Mouse (Mus musculus) lung, adult 2 months (tissue): ENCODE results near the gene Cdc42se2. TPM values are rescaled to one million over a fixed set of nuclear protein-coding genes. Genes with fewer than 3 reads are reported as not detected.

Experiments
- DNase-seq: peaks from one replicate; pipeline ENCODE4 v3.0.0; 2022
- H3K4me1 ChIP-seq: fragments of 200-500 bp; 2 replicates; pipeline ENCODE4 v1.6.1; 2011; ENCODE audit warnings: low read length; ENCODE audit not compliant: control insufficient read depth, insufficient read depth
- H3K4me3 ChIP-seq: fragments of 200-500 bp; replicated peaks from 2 replicates; pipeline ENCODE3; 2011; ENCODE audit warnings: low read depth, mild to moderate bottlenecking, control low read depth, low read length; ENCODE audit errors: extremely low read depth
- CTCF ChIP-seq: fragments of 200-500 bp; IDR thresholded peaks from 2 replicates; pipeline ENCODE4 v1.5.1; 2011; ENCODE audit warnings: mild to moderate bottlenecking, low read length, control low read depth; ENCODE audit not compliant: insufficient read depth
- POLR2A ChIP-seq: fragments of 200-500 bp; IDR thresholded peaks from 2 replicates; pipeline ENCODE4 v1.6.1; 2011; ENCODE audit warnings: low read depth, mild to moderate bottlenecking, control low read depth, low read length, borderline replicate concordance; ENCODE audit errors: extremely low read depth
- WGBS: fragments of 180-500 bp; shearing (Covaris S2); methylation state at CpG from one replicate; pipeline ENCODE4 v1.1.7; 2018; 5-methylcytosine and 5-hydroxymethylcytosine counted together
- polyA plus RNA-seq: library from polyadenylated mRNA; depleted of rRNA; stranded (reverse); fragments of >200 nt; gene quantifications from 2 replicates; pipeline ENCODE4 v1.2.3, GENCODE M21; 2012; rRNA removed

The Cdc42se2 gene
- polyA plus RNA-seq, 1 experiment: 67.7 TPM

- Histone ChIP-seq H3K4me1 (no peaks in the 10 kb centered on the region), H3K4me3 (no peak overlapping the region)
- WGBS: 73% methylated on average over 8 of the region's 8 CpGs
- DNase-seq: no peak
- TF ChIP-seq CTCF (no peak), POLR2A (no peak)
Observed at GRCm38 (mm10) chr11:54673575-54674298, 113.7 kb downstream of the Cdc42se2 start.

Other genes with a start within 250 kb of the Cdc42se2 start
- 0.38 and 0.40 TPM in 2 replicates for gene Lyrm7, start 73.2 kb upstream of the Cdc42se2 start, polyA plus RNA-seq
- 251 and 265 TPM in 2 replicates for gene Hint1, start 78.7 kb upstream of the Cdc42se2 start, polyA plus RNA-seq
- 693 and 908 TPM in 2 replicates for gene Gpx3, start 114.8 kb upstream of the Cdc42se2 start, polyA plus RNA-seq
- 43.9 and 47.2 TPM in 2 replicates for gene Tnip1, start 175.2 kb upstream of the Cdc42se2 start, polyA plus RNA-seq
- gene Anxa6, start 245.8 kb upstream of the Cdc42se2 start, polyA plus RNA-seq: 151 and 170 TPM in 2 replicates